Mouse (Mus musculus): ENCODE measurements at regions not wholly inside any gene's neighbourhood (a gene's known extent, or its start where the extent isn't known, plus 50 kb on each side); places are given as distances from the start of the nearest gene placed in this dataset.

GRCm38 (mm10) chr6:52425082-52425481 lies 111.8 kb downstream of the Evx1 start:
- Histone ChIP-seq H3K27ac (ENCODE audit: low read length) (no peak overlapping the region), H3K4me1 (ENCODE audit: insufficient read depth, low read length) (no peaks in the 10 kb centered on the region), H3K27me3 (ENCODE audit: insufficient read depth, low read length) (no peaks in the 10 kb centered on the region), H3K9ac (replicated peaks; ENCODE audit: low read length) (no peak overlapping the region), H3K9me3 (ENCODE audit: low read length) (0 out of 2 replicates have a peak, but pooled peaks cover 3% of the 10 kb centered on the region), H3K4me2 (replicated peaks; ENCODE audit: low read depth, low read length) (no peak overlapping the region), H3K36me3 (ENCODE audit: insufficient read depth, low read length) (no peaks in the 10 kb centered on the region), H3K4me3 (ENCODE audit: low read length) (no peak overlapping the region)
- 95% methylated on average over 4 of the region's 4 CpGs for WGBS
- no peak for ATAC-seq (ENCODE audit: low FRiP score, low TSS enrichment)

GRCm38 (mm10) chr6:52428489-52429203 lies 115.3 kb downstream of the Evx1 start:
- Histone ChIP-seq H3K9me3 (ENCODE audit: low read length) (0 out of 2 replicates have a peak, but pooled peaks cover 3% of the 10 kb centered on the region), H3K9ac (replicated peaks; ENCODE audit: low read length) (no peak overlapping the region), H3K27ac (ENCODE audit: low read length) (no peak overlapping the region), H3K4me3 (ENCODE audit: low read length) (no peak overlapping the region), H3K4me2 (replicated peaks; ENCODE audit: low read depth, low read length) (no peak overlapping the region), H3K27me3 (ENCODE audit: insufficient read depth, low read length) (no peaks in the 10 kb centered on the region), H3K4me1 (ENCODE audit: insufficient read depth, low read length) (no peaks in the 10 kb centered on the region), H3K36me3 (ENCODE audit: insufficient read depth, low read length) (no peaks in the 10 kb centered on the region)
- 60% methylated on average over 11 of the region's 11 CpGs for WGBS
- peak; percentile 61; the same call in 1 of the 2 replicates for ATAC-seq (ENCODE audit: low FRiP score, low TSS enrichment)

- Histone ChIP-seq H3K27ac (ENCODE audit: low read length) (no peak overlapping the region), H3K4me3 (ENCODE audit: low read length) (no peak overlapping the region), H3K9ac (replicated peaks; ENCODE audit: low read length) (no peak overlapping the region), H3K4me2 (replicated peaks; ENCODE audit: low read depth, low read length) (no peak overlapping the region), H3K36me3 (ENCODE audit: insufficient read depth, low read length) (no peaks in the 10 kb centered on the region), H3K4me1 (ENCODE audit: insufficient read depth, low read length) (no peaks in the 10 kb centered on the region), H3K27me3 (ENCODE audit: insufficient read depth, low read length) (no peaks in the 10 kb centered on the region), H3K9me3 (ENCODE audit: low read length) (0 out of 2 replicates have a peak, but pooled peaks cover 3% of the 10 kb centered on the region)
- no peak for ATAC-seq (ENCODE audit: low FRiP score, low TSS enrichment)
- WGBS: 77% methylated on average over 5 of the region's 5 CpGs
Measured at GRCm38 (mm10) chr6:52429204-52429552, 115.9 kb downstream of the Evx1 start.

GRCm38 (mm10) chr6:52433234-52433633 lies 119.9 kb downstream of the Evx1 start:
- Histone ChIP-seq H3K4me2 (replicated peaks; ENCODE audit: low read depth, low read length) (no peak overlapping the region), H3K4me1 (ENCODE audit: insufficient read depth, low read length) (no peaks in the 10 kb centered on the region), H3K9ac (replicated peaks; ENCODE audit: low read length) (no peak overlapping the region), H3K36me3 (ENCODE audit: insufficient read depth, low read length) (no peaks in the 10 kb centered on the region), H3K4me3 (ENCODE audit: low read length) (no peak overlapping the region), H3K27ac (ENCODE audit: low read length) (no peak overlapping the region), H3K9me3 (ENCODE audit: low read length) (no peaks in the 10 kb centered on the region), H3K27me3 (ENCODE audit: insufficient read depth, low read length) (no peaks in the 10 kb centered on the region)
- no peak for ATAC-seq (ENCODE audit: low FRiP score, low TSS enrichment)
- WGBS: 79% methylated on average over 2 of the region's 2 CpGs

GRCm38 (mm10) chr6:52434771-52435170 lies 121.5 kb downstream of the Evx1 start:
- Histone ChIP-seq H3K9ac (replicated peaks; ENCODE audit: low read length) (no peak overlapping the region), H3K36me3 (ENCODE audit: insufficient read depth, low read length) (no peaks in the 10 kb centered on the region)
- WGBS: 82% methylated on average over 4 of the region's 4 CpGs

GRCm38 (mm10) chr6:52435358-52435757 lies 122.1 kb downstream of the Evx1 start:
- Histone ChIP-seq H3K27me3 (ENCODE audit: insufficient read depth, low read length) (no peaks in the 10 kb centered on the region), H3K27ac (ENCODE audit: low read length) (no peak overlapping the region), H3K4me3 (ENCODE audit: low read length) (no peak overlapping the region), H3K4me2 (replicated peaks; ENCODE audit: low read depth, low read length) (no peak overlapping the region), H3K9me3 (ENCODE audit: low read length) (no peaks in the 10 kb centered on the region), H3K36me3 (ENCODE audit: insufficient read depth, low read length) (no peaks in the 10 kb centered on the region), H3K4me1 (ENCODE audit: insufficient read depth, low read length) (no peaks in the 10 kb centered on the region), H3K9ac (replicated peaks; ENCODE audit: low read length) (no peak overlapping the region)
- 78% methylated on average over 5 of the region's 5 CpGs for WGBS
- no peak for ATAC-seq (ENCODE audit: low FRiP score, low TSS enrichment)

More at GRCm38 (mm10) chr6:52434771-52435170, 121.5 kb downstream of the Evx1 start:
- H3K4me3 ChIP-seq (ENCODE audit: low read length): no peak overlapping the region
- H3K27me3 ChIP-seq (ENCODE audit: insufficient read depth, low read length): no peaks in the 10 kb centered on the region
- no peak overlapping the region for H3K4me2 ChIP-seq (replicated peaks; ENCODE audit: low read depth, low read length)
- H3K27ac ChIP-seq (ENCODE audit: low read length): no peak overlapping the region
- H3K9me3 ChIP-seq (ENCODE audit: low read length): no peaks in the 10 kb centered on the region
- ATAC-seq (ENCODE audit: low FRiP score, low TSS enrichment): no peak
- H3K4me1 ChIP-seq (ENCODE audit: insufficient read depth, low read length): no peaks in the 10 kb centered on the region

- Histone ChIP-seq H3K4me2 (replicated peaks; ENCODE audit: low read depth, low read length) (no peak overlapping the region), H3K9me3 (ENCODE audit: low read length) (no peaks in the 10 kb centered on the region), H3K36me3 (ENCODE audit: insufficient read depth, low read length) (no peaks in the 10 kb centered on the region), H3K9ac (replicated peaks; ENCODE audit: low read length) (no peak overlapping the region), H3K4me3 (ENCODE audit: low read length) (no peak overlapping the region), H3K27me3 (ENCODE audit: insufficient read depth, low read length) (no peaks in the 10 kb centered on the region), H3K27ac (ENCODE audit: low read length) (no peak overlapping the region), H3K4me1 (ENCODE audit: insufficient read depth, low read length) (peaks cover 5% of the 10 kb centered on the region)
- 28% methylated on average over 8 of the region's 8 CpGs for WGBS
- ATAC-seq (ENCODE audit: low FRiP score, low TSS enrichment): no peak
Measured at GRCm38 (mm10) chr6:52438366-52438765, 125.1 kb downstream of the Evx1 start.

GRCm38 (mm10) chr6:52439204-52439603 lies 125.9 kb downstream of the Evx1 start:
- Histone ChIP-seq H3K27ac (ENCODE audit: low read length) (no peak overlapping the region), H3K36me3 (ENCODE audit: insufficient read depth, low read length) (no peaks in the 10 kb centered on the region), H3K4me1 (ENCODE audit: insufficient read depth, low read length) (peaks cover 9% of the 10 kb centered on the region), H3K4me2 (replicated peaks; ENCODE audit: low read depth, low read length) (no peak overlapping the region), H3K9ac (replicated peaks; ENCODE audit: low read length) (no peak overlapping the region), H3K4me3 (ENCODE audit: low read length) (no peak overlapping the region), H3K27me3 (ENCODE audit: insufficient read depth, low read length) (no peaks in the 10 kb centered on the region), H3K9me3 (ENCODE audit: low read length) (no peaks in the 10 kb centered on the region)
- no peak for ATAC-seq (ENCODE audit: low FRiP score, low TSS enrichment)
- WGBS: 84% methylated on average over 7 of the region's 7 CpGs

- no peaks in the 10 kb centered on the region for H3K9me3 ChIP-seq (ENCODE audit: low read length)
- no peaks in the 10 kb centered on the region for H3K27me3 ChIP-seq (ENCODE audit: insufficient read depth, low read length)
- H3K27ac ChIP-seq (ENCODE audit: low read length): no peak overlapping the region
- WGBS: 57% methylated on average over 3 of the region's 3 CpGs
- H3K4me3 ChIP-seq (ENCODE audit: low read length): no peak overlapping the region
- no peak for ATAC-seq (ENCODE audit: low FRiP score, low TSS enrichment)
- H3K36me3 ChIP-seq (ENCODE audit: insufficient read depth, low read length): no peaks in the 10 kb centered on the region
- H3K4me1 ChIP-seq (ENCODE audit: insufficient read depth, low read length): peaks cover 9% of the 10 kb centered on the region
- no peak overlapping the region for H3K4me2 ChIP-seq (replicated peaks; ENCODE audit: low read depth, low read length)
- no peak overlapping the region for H3K9ac ChIP-seq (replicated peaks; ENCODE audit: low read length)
Measured at GRCm38 (mm10) chr6:52440160-52440559, 126.9 kb downstream of the Evx1 start.

- H3K4me2 ChIP-seq (replicated peaks; ENCODE audit: low read depth, low read length): peak overlapping the region; percentile 51
- no peak for ATAC-seq (ENCODE audit: low FRiP score, low TSS enrichment)
- H3K9ac ChIP-seq (replicated peaks; ENCODE audit: low read length): no peak overlapping the region
- H3K27ac ChIP-seq (ENCODE audit: low read length): no peak overlapping the region
- H3K36me3 ChIP-seq (ENCODE audit: insufficient read depth, low read length): no peaks in the 10 kb centered on the region
- H3K27me3 ChIP-seq (ENCODE audit: insufficient read depth, low read length): no peaks in the 10 kb centered on the region
- H3K4me1 ChIP-seq (ENCODE audit: insufficient read depth, low read length): peaks cover 9% of the 10 kb centered on the region
- no peaks in the 10 kb centered on the region for H3K9me3 ChIP-seq (ENCODE audit: low read length)
- WGBS: 20% methylated on average over 24 of the region's 24 CpGs
- H3K4me3 ChIP-seq (ENCODE audit: low read length): peak overlapping the region; percentile 21
Measured at GRCm38 (mm10) chr6:52443112-52443984, 130.1 kb downstream of the Evx1 start.

Measured in kidney, embryonic 16.5 days (tissue).